Mouse (Mus musculus): ENCODE results near the gene Slc44a2.

GRCm38 (mm10) chr9:21333523-21333922 is 13.0 kb downstream of the Slc44a2 start:
- TF ChIP-seq POLR2AphosphoS2 (IDR thresholded peaks at IDR 0.05; ENCODE audit: low read depth, low read length) (no peak), POLR2A (IDR thresholded peaks at IDR 0.05; ENCODE audit: low read depth, low read length) (no peak), CTCF (conservative IDR thresholded peaks at IDR 0.05 in 1 of 2, IDR thresholded peaks at IDR 0.05 in 1 of 2; ENCODE audit: low read depth in 2 of 2, low read length in 2 of 2) (no peak), BHLHE40 (IDR thresholded peaks at IDR 0.05; ENCODE audit: low read depth, low read length) (no peak), ZC3H11A (IDR thresholded peaks at IDR 0.05; ENCODE audit: low read depth, low read length) (no peak), NELFE (IDR thresholded peaks at IDR 0.05; ENCODE audit: low read depth, low read length) (no peak), CHD1 (IDR thresholded peaks at IDR 0.05; ENCODE audit: low read depth, low read length) (no peak), USF1 (IDR thresholded peaks at IDR 0.05; ENCODE audit: low read depth, low read length) (no peak), KAT2A (IDR thresholded peaks at IDR 0.05; ENCODE audit: insufficient replicate concordance, low read length) (no peak), RAD21 (IDR thresholded peaks at IDR 0.05; ENCODE audit: low read depth, low read length) (no peak), CHD2 (IDR thresholded peaks at IDR 0.05; ENCODE audit: low read length) (no peak), TBP (conservative IDR thresholded peaks at IDR 0.05; ENCODE audit: low read depth, low read length) (no peak)

Data from CH12.LX (cell line).